Mouse (Mus musculus) C2C12 (cell line): ENCODE results near the gene Lyg2.

Experiments used
- CEBPB ChIP-seq: IDR thresholded peaks from one replicate; pipeline ENCODE4 v1.6.1; 2011; ENCODE audit warnings: low read depth, mild to moderate bottlenecking, control low read depth, moderate library complexity
- CTCF ChIP-seq: IDR thresholded peaks from one replicate; pipeline ENCODE4 v1.5.1; 2011; ENCODE audit not compliant: control insufficient read depth, insufficient read depth, insufficient read length
- FOSL1 ChIP-seq: IDR thresholded peaks from one replicate; pipeline ENCODE4 v1.8.0; 2011; ENCODE audit warnings: mild to moderate bottlenecking, low read length; ENCODE audit not compliant: poor library complexity, insufficient read depth, severe bottlenecking
- MAX ChIP-seq: IDR thresholded peaks from one replicate; pipeline ENCODE4 v1.6.1; 2011; ENCODE audit warnings: mild to moderate bottlenecking, control low read depth
- MYOD1 ChIP-seq: IDR thresholded peaks from one replicate; pipeline ENCODE4 v1.6.1; 2011; ENCODE audit warnings: low read depth; ENCODE audit not compliant: control insufficient read depth, insufficient read length
- MYOG ChIP-seq: IDR thresholded peaks from one replicate; pipeline ENCODE4 v1.6.1; 2011; ENCODE audit not compliant: control insufficient read depth, insufficient read length; ENCODE audit errors: extremely low read depth
- USF1 ChIP-seq: IDR thresholded peaks from one replicate; pipeline ENCODE4 v1.6.1; 2011; ENCODE audit warnings: low read depth, mild to moderate bottlenecking, control low read depth, moderate library complexity

DNA sequence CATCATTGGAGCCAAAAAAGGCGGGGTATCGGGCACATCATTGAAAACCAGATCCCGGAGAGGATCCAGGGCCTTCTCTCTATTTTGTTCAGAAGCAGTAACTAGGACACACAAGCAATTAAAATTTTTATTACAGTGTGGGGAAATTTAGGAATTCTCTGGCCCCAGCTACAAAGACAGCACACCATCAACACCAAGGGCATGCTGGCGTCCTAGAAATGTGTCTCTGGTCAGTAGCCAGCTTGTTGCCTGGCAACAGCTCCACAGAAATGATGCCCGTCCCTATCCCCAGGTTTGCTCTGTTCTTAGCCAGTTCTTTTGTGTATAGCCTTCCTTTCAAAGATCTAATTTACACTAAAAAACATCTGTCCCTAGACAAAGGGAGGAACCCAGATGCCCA, 43.2 kb upstream of the Lyg2 start:
- TF ChIP-seq CTCF, result no peak
- TF ChIP-seq MYOD1, result no peak
- no peak for TF ChIP-seq FOSL1
- TF ChIP-seq MYOG, result no peak
- no peak for TF ChIP-seq USF1
- TF ChIP-seq MAX, result no peak
- TF ChIP-seq CEBPB, result no peak
